Mouse (Mus musculus) ES-E14 (cell line): ENCODE measurements at regions not wholly inside any gene's neighbourhood (a gene's known extent, or its start where the extent isn't known, plus 50 kb on each side); places are given as distances from the start of the nearest gene placed in this dataset.

Experiments
- CHD2 ChIP-seq: IDR thresholded peaks from 2 replicates; pipeline ENCODE4 v1.6.1; 2014; ENCODE audit warnings: mild to moderate bottlenecking, low read depth, low read length, inconsistent platforms
- HCFC1 ChIP-seq: IDR thresholded peaks from 2 replicates; pipeline ENCODE4 v1.6.1; 2012; ENCODE audit warnings: low read length, inconsistent platforms, borderline replicate concordance; ENCODE audit not compliant: insufficient read depth
- MAFK ChIP-seq: IDR thresholded peaks from 2 replicates; pipeline ENCODE4 v1.6.1; 2014; ENCODE audit warnings: mild to moderate bottlenecking, low read depth, low read length, inconsistent platforms; ENCODE audit not compliant: insufficient read depth
- ZC3H11A ChIP-seq: IDR thresholded peaks from 2 replicates; pipeline ENCODE4 v1.6.1; 2012; ENCODE audit warnings: low read depth, mild to moderate bottlenecking, inconsistent platforms, low read length, borderline replicate concordance
- ZNF384 ChIP-seq: IDR thresholded peaks from 2 replicates; pipeline ENCODE4 v1.6.1; 2012; ENCODE audit warnings: low read depth, low read length, inconsistent platforms

DNA sequence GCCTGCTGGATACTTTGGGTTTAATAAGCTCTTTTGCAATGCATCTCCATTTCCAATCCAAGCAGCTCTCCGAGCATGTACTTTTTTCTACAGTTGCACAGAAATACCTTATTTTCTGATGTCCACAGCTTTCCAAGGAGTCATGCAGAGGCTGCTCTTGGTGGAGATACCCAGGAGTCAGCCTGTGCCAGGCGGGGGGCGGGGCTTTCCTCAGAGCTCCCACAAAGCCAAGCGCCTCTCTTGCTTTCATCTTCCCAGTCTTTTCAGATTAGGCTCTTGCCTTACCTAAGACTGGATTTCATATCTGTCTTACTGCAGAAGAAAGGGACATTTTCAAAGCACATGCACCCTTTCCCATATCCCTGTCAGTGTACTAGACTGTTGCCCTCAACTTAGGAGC lies 73.9 kb upstream of the Satb1 start:
- TF ChIP-seq ZC3H11A = no peak
- TF ChIP-seq CHD2 = no peak
- TF ChIP-seq ZNF384 = no peak
- TF ChIP-seq HCFC1 = no peak
- TF ChIP-seq MAFK = no peak
